Mouse (Mus musculus) cerebellum, adult 2 months (tissue): ENCODE measurements around the gene Fam104a. TPM values are rescaled to one million over a fixed set of nuclear protein-coding genes. Genes with fewer than 3 reads are reported as not detected.
A peak's percentile ranks its signal among the peaks of the same experiment; 100 is the strongest.

ENCODE experiments used
- DNase-seq, 2 experiments: peaks; one replicate each; pipeline ENCODE4 v3.0.0; 2021
- H3K27ac ChIP-seq: fragments of 200-500 bp; 2 replicates; pipeline ENCODE4 v1.5.1; 2012; ENCODE audit warnings: low read length, control low read depth, inconsistent platforms; ENCODE audit not compliant: insufficient read depth
- H3K27me3 ChIP-seq: fragments of 200-500 bp; 2 replicates; pipeline ENCODE4 v1.6.1; 2012; ENCODE audit warnings: inconsistent platforms, mild to moderate bottlenecking, low read length, moderate library complexity; ENCODE audit not compliant: control insufficient read depth, insufficient read depth
- H3K4me1 ChIP-seq: fragments of 200-500 bp; 2 replicates; pipeline ENCODE4 v1.6.1; 2011; ENCODE audit warnings: low read length; ENCODE audit not compliant: control insufficient read depth, insufficient read depth
- H3K4me3 ChIP-seq: fragments of 200-500 bp; replicated peaks from 2 replicates; pipeline ENCODE3; 2011; ENCODE audit warnings: mild to moderate bottlenecking, low read depth, low read length, control low read depth; ENCODE audit not compliant: insufficient read depth
- CTCF ChIP-seq: fragments of 200-500 bp; IDR thresholded peaks from 2 replicates; pipeline ENCODE4 v1.5.1; 2011; ENCODE audit warnings: low read depth, mild to moderate bottlenecking, control low read depth, low read length, moderate library complexity, borderline replicate concordance; ENCODE audit not compliant: insufficient read depth
- POLR2A ChIP-seq: fragments of 200-500 bp; IDR thresholded peaks from 2 replicates; pipeline ENCODE4 v1.6.1; 2011; ENCODE audit warnings: low read length, control low read depth, borderline replicate concordance; ENCODE audit not compliant: insufficient read depth
- WGBS: fragments of 180-500 bp; shearing (Covaris S2); methylation state at CpG from one replicate; pipeline ENCODE4 v1.1.7; 2018; 5-methylcytosine and 5-hydroxymethylcytosine counted together
- polyA plus RNA-seq: library from polyadenylated mRNA; depleted of rRNA; stranded (reverse); fragments of >200 nt; gene quantifications from 2 replicates; pipeline ENCODE4 v1.2.3, GENCODE M21; 2012

Fam104a gene
- polyA plus RNA-seq, 1 experiment = 32.9 TPM

DNA sequence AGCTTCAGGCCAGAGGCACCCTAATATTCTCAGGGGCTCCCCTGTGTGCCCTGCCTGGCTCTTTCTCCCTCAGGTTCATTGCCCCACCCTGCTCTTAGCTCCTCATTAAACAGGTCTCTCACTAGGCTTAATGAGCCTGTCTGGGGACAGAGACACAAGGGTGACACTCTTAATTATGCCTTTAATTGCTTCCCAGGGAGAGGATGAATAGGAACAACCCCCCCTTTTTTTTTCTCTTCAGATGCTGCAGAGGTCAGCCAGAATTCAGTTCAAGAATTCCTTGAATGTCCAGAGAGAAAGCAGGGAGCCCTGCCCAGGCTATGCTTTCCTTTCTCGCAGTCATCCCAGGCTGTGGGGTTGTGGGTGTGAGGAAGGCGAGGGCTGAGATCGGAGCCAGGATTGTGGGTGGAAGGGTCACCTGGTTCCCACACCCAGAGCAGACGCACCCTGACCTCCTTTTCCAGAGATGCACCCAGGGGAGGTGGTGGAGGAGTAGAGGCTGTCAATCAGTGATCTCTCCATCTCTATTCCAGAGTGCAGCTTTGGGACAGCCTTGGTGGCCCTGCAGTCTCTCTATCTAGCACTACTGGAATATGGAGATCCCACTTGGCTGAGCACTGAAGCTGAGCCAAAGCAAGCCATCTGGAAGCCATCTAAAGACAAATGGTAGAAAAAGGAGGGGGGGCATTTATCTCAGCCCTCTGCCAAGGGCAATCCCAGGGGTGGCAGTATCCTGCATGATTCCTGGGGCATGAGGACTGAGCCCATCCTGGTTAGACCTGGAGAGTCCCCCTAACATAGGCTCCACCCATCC, 41.5 kb upstream of the Fam104a start:
- 58% methylated on average over 4 of the region's 4 CpGs for WGBS
- Histone ChIP-seq H3K4me3 (no peak overlapping the region), H3K27ac (no peak overlapping the region), H3K27me3 (no peaks in the 10 kb centered on the region), H3K4me1 (peaks cover 15% of the 10 kb centered on the region; the same call in 1 of the 2 replicates)
- TF ChIP-seq POLR2A (no peak), CTCF (no peak)
- DNase-seq = peak in 1 of 2 experiments; percentile 26

DNA sequence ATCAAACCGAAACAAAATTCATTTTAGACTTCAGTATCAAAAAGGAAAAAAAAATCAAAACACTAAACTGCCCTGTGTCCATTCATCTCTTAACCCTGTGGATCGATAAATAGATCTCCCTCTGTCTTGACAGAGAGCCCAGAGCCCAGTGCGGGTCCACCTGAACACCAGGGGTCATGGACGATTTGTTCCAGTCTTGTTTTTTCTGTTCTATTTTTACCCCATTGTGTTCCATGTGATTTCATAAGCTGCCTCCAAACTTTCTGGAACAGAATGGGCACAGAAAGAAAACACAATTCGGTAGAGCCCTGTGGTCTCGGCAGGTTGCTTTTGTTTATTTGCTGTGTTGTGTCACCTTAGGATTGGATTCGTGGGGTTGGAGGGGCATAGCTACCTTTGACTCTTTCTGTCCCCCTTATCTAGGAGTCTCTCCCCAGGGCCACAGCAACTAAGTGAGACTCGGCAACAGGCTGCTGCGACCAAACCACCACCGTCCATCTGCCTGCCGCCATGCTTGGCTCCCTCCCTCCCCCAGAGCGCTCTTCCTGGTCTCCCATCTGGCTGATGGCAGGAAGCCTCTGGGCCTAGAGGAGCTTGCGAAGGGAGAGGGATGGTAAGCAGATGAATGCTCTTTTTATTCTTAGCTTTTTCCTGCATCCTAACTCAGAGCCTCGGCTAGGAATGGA, 38.6 kb upstream of the Fam104a start:
- H3K4me1 ChIP-seq = peaks cover 15% of the 10 kb centered on the region; the same call in 1 of the 2 replicates
- 30% methylated on average over 14 of the region's 14 CpGs for WGBS
- peak in 1 of 2 experiments; percentile 32 for DNase-seq
- no peak overlapping the region for H3K4me3 ChIP-seq
- TF ChIP-seq POLR2A (no peak), CTCF (no peak)
- no peaks in the 10 kb centered on the region for H3K27me3 ChIP-seq
- H3K27ac ChIP-seq = no peak overlapping the region

DNA sequence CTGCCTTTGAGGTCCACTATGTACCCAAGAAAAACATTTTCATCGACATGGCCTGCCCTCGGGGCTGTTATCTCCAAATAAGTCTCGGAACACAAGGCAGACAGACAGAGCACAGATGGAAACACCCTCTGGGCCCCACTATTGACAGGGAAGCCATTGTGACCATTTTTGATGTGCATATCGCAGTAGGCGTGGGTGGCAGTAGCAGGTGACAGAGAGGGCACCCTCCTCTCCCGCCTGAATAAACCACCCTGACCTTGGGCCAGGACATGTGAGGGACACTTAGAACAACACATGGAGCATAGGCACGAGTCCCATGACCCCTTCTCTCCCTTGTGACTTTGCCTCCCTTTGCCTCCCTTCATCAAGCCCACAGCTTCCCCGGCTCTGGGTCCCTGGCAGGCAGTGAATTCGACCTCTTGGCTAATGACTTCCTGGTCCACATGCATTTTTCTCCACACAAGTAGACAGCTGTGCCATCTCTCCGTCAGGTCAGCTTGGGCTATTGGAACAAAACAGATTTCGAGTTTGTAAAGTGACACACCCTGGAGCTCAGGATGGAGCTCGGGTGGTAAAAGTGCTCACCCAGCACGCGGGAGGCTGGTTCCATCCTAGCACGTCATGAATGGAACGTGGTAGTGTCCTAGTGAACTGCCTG, 33.9 kb upstream of the Fam104a start:
- peaks cover 2% of the 10 kb centered on the region; the same call in 1 of the 2 replicates for H3K4me1 ChIP-seq

DNA sequence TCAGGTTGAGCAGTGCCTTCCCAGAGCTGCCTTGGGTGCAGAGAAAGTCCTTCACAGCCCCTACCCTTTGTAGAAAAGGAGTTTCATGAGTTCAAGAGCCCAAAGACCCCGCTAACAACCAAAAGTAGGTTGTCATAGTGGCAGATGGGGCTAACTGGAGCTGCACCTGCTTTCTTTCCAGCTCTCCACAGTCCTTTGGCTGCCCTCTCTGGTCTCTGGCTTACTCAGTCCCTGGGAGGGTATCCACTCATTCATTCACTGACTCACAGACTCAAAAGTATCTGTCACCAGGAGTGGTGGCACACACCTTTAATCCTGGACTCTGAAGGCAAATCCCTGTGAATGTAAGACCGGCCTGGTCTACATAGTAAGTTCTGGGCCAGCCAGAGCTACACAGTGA, 32.2 kb upstream of the Fam104a start:
- no peak overlapping the region for H3K4me3 ChIP-seq
- TF ChIP-seq POLR2A = no peak
- TF ChIP-seq CTCF = no peak

More for the DNA sequence above, 33.9 kb upstream of the Fam104a start:
- 90% methylated on average over 16 of the region's 16 CpGs for WGBS
- no peak for TF ChIP-seq POLR2A
- no peak for TF ChIP-seq CTCF
- DNase-seq = no peak
- H3K27ac ChIP-seq = no peak overlapping the region
- no peaks in the 10 kb centered on the region for H3K27me3 ChIP-seq
- H3K4me3 ChIP-seq = no peak overlapping the region

DNA sequence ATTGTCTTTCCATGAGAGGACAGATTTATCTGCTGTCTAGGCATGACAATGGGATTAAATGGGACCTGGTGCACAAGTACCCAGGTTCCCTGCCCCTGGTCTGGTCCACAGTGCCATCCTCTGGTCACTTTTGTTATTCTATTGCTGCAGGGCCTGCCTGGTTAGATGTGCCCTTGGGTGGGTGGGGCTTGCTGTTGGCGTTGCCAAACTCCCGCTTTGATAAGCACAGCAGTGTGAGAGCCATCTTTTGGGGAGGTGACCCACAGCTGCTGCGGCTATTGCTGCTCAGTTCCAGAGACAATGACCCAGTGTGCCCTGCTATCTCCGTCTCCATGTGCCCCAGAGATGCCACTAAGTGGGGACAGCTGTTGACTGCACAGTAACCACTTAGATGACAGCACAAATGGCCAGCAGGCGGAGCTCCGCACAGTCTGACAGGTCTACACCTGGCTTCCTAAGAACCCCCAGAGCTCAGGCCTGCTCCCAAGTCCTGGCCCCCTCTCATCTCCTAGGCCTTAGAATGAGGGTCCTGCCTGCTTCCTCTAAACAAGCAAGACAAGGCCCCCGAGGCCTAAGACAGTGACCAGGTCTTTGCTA, 31.2 kb upstream of the Fam104a start:
- Histone ChIP-seq H3K4me3 (no peak overlapping the region), H3K4me1 (no peaks in the 10 kb centered on the region), H3K27ac (no peak overlapping the region), H3K27me3 (no peaks in the 10 kb centered on the region)
- DNase-seq = peak in 1 of 2 experiments; percentile 11
- TF ChIP-seq POLR2A (no peak), CTCF (no peak)
- WGBS = 88% methylated on average over 7 of the region's 7 CpGs

More for the DNA sequence above, 32.2 kb upstream of the Fam104a start:
- H3K27ac ChIP-seq = no peak overlapping the region
- no peak for DNase-seq
- no peaks in the 10 kb centered on the region for H3K4me1 ChIP-seq
- H3K27me3 ChIP-seq = no peaks in the 10 kb centered on the region
- WGBS = 73% methylated on average over 2 of the region's 2 CpGs

DNA sequence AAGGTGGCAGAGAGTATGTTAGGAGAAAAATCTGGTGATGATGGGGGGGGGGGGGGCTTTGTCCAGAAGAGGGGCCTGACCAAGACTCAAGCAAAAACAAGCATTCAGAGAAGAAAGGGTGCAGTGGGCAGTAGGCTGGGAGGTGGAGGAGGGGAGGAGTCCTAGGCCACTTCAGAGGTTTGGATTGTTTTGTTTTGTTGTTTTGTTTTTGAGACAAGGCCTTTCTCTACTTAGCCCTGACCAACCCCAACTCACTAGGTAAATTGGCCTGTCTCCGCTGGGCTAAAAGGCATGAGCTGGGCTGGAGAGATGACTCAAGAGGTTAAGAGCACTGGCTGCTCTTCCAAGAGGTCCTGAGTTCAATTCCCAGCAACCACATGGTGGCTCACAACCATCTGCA, 27.1 kb upstream of the Fam104a start:
- no peaks in the 10 kb centered on the region for H3K4me1 ChIP-seq
- no peak for DNase-seq
- no peaks in the 10 kb centered on the region for H3K27me3 ChIP-seq
- no peak overlapping the region for H3K27ac ChIP-seq
- 95% methylated on average over 1 of the region's 1 CpGs for WGBS
- TF ChIP-seq CTCF (no peak), POLR2A (no peak)
- no peak overlapping the region for H3K4me3 ChIP-seq

DNA sequence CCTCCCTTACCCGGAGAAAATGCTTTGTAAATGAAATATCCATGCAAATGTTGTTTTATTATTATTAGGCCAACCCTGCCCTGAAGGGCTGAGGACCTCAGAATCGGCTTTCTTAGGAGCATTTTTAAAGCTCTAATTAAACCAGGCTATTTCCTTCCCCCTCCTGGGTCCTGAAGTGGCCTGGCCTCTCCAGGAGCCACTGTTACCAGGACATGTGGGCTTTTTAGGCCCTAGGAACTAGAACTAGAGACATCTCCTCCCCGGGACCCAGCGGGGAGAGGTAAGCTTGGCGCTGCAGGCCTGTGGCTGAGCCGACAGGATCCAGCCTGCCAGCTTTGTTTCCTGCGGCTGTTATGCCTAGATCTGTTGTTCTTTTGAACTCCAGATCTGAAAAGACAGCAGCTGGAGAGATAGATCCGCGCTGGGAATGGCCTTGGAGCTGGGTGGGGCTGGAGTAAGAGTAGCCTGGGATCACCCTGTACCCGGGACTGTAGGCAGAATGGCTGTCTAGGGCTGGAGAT, 26.4 kb upstream of the Fam104a start:
- 50% methylated on average over 10 of the region's 10 CpGs for WGBS
- Histone ChIP-seq H3K4me1 (no peaks in the 10 kb centered on the region), H3K4me3 (no peak overlapping the region), H3K27me3 (no peaks in the 10 kb centered on the region), H3K27ac (peak overlapping the region; percentile 49)
- no peak for DNase-seq
- TF ChIP-seq CTCF = no peak
- TF ChIP-seq POLR2A = no peak
